Mouse (Mus musculus): ENCODE results near the gene Wdfy3. TPM values are rescaled to one million over a fixed set of nuclear protein-coding genes. Genes with fewer than 3 reads are reported as not detected.

Gene Wdfy3
- total RNA-seq, 2 experiments from 2014 or later, result 139 to 145 TPM

DNA sequence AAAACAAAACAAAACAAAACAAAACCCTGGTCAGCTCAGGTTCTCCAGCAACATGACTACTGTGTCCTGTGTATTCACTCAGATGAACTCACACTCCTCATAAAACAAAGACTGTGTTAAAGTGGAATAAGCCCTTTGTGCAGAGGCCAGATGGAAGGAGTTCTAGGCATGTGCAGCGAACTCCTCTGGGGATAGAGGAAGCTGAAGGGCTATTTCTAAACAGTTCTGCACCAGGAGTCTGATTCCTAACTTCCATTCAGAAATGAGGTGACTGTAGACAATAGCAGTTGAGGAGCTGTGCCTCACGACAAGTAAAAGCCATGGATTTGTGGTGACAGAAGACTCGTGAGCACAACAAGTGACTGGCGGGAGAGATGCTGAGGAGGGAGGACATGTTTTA is 2.3 kb upstream of the Wdfy3 start:
- H3K27ac ChIP-seq, result no peak overlapping the region
- no peak overlapping the region for H3K4me3 ChIP-seq
- TF ChIP-seq CTCF (IDR thresholded peaks at IDR 0.05), result no peak
- intact Hi-C loops (cut with DNase I), result loop anchor here (2.0 to 5.0 kb wide), 2 partner anchors 177 to 305 kb away; partner anchors contain the start of gene Cds1
- DNase-seq (ENCODE audit: extremely low spot score in 1 of 2, low spot score in 2 of 2), result no peak

GRCm38 (mm10) chr5:102071241-102071640 is 1.5 kb upstream of the Wdfy3 start:
- DNase-seq (ENCODE audit: extremely low spot score in 1 of 2, low spot score in 2 of 2), result no peak
- Histone ChIP-seq H3K4me3 (no peak overlapping the region), H3K27ac (no peak overlapping the region)
- intact Hi-C loops (cut with DNase I), result loop anchor here (5.0 kb wide), 1 partner anchor 304 kb away; the partner anchor contains the start of gene Cds1
- TF ChIP-seq CTCF (IDR thresholded peaks at IDR 0.05), result no peak

DNA sequence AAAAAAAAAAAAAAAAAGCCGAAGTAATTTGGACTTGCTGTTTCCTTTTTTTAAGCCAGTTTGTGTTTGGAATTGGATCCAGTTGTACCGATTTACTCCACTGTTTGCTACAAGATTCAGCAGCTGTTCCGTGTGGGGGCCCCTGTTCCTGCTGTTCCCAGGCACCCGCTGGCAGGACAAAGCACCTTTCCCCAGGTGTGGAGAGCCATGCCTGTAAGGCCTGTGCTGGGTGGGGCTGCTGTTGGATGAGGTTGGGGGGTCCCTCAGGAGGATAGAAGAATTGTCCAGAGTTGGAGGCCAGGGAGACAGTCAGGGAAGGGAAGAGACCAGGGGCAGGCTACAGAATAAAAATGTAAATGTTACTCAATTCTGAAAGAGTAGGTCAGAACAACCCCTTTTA is 1.1 kb upstream of the Wdfy3 start:
- Histone ChIP-seq H3K4me3 (no peak overlapping the region), H3K27ac (no peak overlapping the region)
- DNase-seq (ENCODE audit: extremely low spot score in 1 of 2, low spot score in 2 of 2), result no peak
- intact Hi-C loops (cut with DNase I), result loop anchor here (5.0 kb wide), 1 partner anchor 303 kb away; the partner anchor contains the start of gene Cds1
- TF ChIP-seq CTCF (IDR thresholded peaks at IDR 0.05), result no peak

GRCm38 (mm10) chr5:102070414-102070768 is 670 bp upstream of the Wdfy3 start:
- intact Hi-C loops (cut with DNase I), result loop anchor here (5.0 kb wide), 1 partner anchor 303 kb away; the partner anchor contains the start of gene Cds1
- no peak for TF ChIP-seq CTCF (IDR thresholded peaks at IDR 0.05)

GRCm38 (mm10) chr5:102069051-102069766 is 512 bp downstream of the Wdfy3 start:
- H3K27ac ChIP-seq, result peak overlapping the region; percentile 97
- intact Hi-C loops (cut with DNase I), result loop anchor here (2.0 to 5.0 kb wide), 2 partner anchors 67 to 132 kb away; no protein-coding TSS in a partner anchor
- peak; percentile 62 to 71 for DNase-seq (ENCODE audit: extremely low spot score in 1 of 2, low spot score in 2 of 2)
- H3K4me3 ChIP-seq, result peak overlapping the region; percentile 83
- peak; percentile 8 for TF ChIP-seq CTCF (IDR thresholded peaks at IDR 0.05)

More at GRCm38 (mm10) chr5:102070414-102070768, 670 bp upstream of the Wdfy3 start:
- DNase-seq (ENCODE audit: extremely low spot score in 1 of 2, low spot score in 2 of 2), result no peak
- peak overlapping the region; percentile 97 for H3K27ac ChIP-seq
- peak overlapping the region; percentile 83 for H3K4me3 ChIP-seq

DNA sequence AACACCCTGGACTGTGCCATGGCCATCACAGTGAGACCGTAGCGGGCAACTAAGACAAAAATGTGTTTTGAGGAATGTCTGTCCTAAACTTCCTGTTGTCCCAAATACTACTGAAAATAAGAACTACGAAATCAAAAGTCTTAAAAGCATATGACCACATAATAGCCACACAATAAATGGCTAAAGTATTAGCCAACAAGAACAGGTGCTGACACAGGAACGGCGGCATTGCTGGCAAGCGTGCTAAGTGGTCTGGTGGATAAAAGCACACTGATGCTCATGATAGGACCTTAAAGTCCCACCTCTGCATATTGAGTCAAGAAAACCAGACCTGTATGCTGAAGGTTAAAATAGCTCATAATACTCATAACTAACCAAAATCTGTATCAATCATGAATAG is 3.3 kb downstream of the Wdfy3 start:
- no peak for DNase-seq (ENCODE audit: extremely low spot score in 1 of 2, low spot score in 2 of 2)
- H3K27ac ChIP-seq, result no peak overlapping the region
- TF ChIP-seq CTCF (IDR thresholded peaks at IDR 0.05), result no peak
- intact Hi-C loops (cut with DNase I), result loop anchor here (5.0 kb wide), 1 partner anchor 64 kb away; no protein-coding TSS in a partner anchor
- H3K4me3 ChIP-seq, result no peak overlapping the region

GRCm38 (mm10) chr5:102063013-102063752 is 6.5 kb downstream of the Wdfy3 start:
- Histone ChIP-seq H3K4me3 (no peak overlapping the region), H3K27ac (no peak overlapping the region)
- intact Hi-C loops (cut with DNase I), result no loop called here
- TF ChIP-seq CTCF (IDR thresholded peaks at IDR 0.05), result no peak
- DNase-seq (ENCODE audit: extremely low spot score in 1 of 2, low spot score in 2 of 2), result no peak

DNA sequence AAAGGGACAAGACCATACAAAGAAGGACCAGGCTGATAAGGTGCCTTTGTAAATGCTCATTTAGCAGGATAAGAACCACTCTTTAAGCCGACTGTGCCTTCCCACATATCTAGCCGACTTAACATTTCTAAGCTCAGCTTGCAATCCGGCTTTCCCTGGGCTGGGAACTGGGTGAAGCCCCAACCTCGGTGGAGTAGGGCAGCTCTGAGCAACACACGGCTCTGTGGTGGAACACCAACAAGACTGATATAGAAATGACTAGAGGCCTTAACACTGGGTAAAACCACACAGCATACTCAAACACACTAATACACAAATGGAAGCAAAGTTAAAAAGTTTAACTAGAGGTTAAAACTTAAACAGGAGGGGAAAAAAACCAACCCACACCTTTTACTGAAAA is 7.9 kb downstream of the Wdfy3 start:
- intact Hi-C loops (cut with DNase I), result no loop called here
- H3K4me3 ChIP-seq, result no peak overlapping the region
- no peak for DNase-seq (ENCODE audit: extremely low spot score in 1 of 2, low spot score in 2 of 2)
- TF ChIP-seq CTCF (IDR thresholded peaks at IDR 0.05), result no peak
- H3K27ac ChIP-seq, result no peak overlapping the region

DNA sequence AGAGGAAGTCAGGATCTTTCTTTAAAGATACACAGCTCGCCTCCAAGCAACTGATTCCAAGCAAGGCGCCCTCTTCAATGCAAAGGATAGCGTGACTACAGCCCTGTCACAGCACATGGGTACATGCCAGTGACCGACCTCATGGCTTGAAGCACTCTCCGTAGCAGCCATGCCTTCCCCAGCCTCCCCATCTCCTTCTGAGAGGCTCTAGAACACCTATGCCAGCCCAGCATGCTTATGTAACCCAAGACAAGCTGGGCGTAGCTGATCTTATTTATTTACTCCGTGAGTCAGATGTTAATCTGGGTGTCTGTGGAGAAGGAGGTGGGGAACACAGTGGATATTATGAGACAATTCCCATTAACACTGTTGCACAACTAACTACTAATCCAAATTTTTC is 13.8 kb downstream of the Wdfy3 start:
- H3K4me3 ChIP-seq, result no peak overlapping the region
- intact Hi-C loops (cut with DNase I), result no loop called here
- peak overlapping the region; percentile 45 for H3K27ac ChIP-seq
- no peak for DNase-seq (ENCODE audit: extremely low spot score in 1 of 2, low spot score in 2 of 2)
- no peak for TF ChIP-seq CTCF (IDR thresholded peaks at IDR 0.05)

GRCm38 (mm10) chr5:102055130-102055641 is 14.5 kb downstream of the Wdfy3 start:
- no peak for DNase-seq (ENCODE audit: extremely low spot score in 1 of 2, low spot score in 2 of 2)
- intact Hi-C loops (cut with DNase I), result no loop called here
- TF ChIP-seq CTCF (IDR thresholded peaks at IDR 0.05), result no peak
- Histone ChIP-seq H3K27ac (peak overlapping the region; percentile 24; the same call in 1 of the 2 replicates), H3K4me3 (no peak overlapping the region)

GRCm38 (mm10) chr5:102054511-102055093 is 15.1 kb downstream of the Wdfy3 start:
- TF ChIP-seq CTCF (IDR thresholded peaks at IDR 0.05), result no peak
- no peak for DNase-seq (ENCODE audit: extremely low spot score in 1 of 2, low spot score in 2 of 2)
- intact Hi-C loops (cut with DNase I), result no loop called here
- Histone ChIP-seq H3K27ac (peak overlapping the region; percentile 24; the same call in 1 of the 2 replicates), H3K4me3 (no peak overlapping the region)

- DNase-seq (ENCODE audit: extremely low spot score in 1 of 2, low spot score in 2 of 2), result no peak
- intact Hi-C loops (cut with DNase I), result no loop called here
- H3K27ac ChIP-seq, result no peak overlapping the region
These were observed 16.8 kb downstream of the Wdfy3 start for GRCm38 (mm10) chr5:102052906-102053305.

More at GRCm38 (mm10) chr5:102052906-102053305, 16.8 kb downstream of the Wdfy3 start:
- H3K4me3 ChIP-seq, result no peak overlapping the region
- TF ChIP-seq CTCF (IDR thresholded peaks at IDR 0.05), result no peak

Measured in left cerebral cortex, adult 2 months (tissue).